Mouse (Mus musculus) cerebellum, adult 9-11 months (tissue): ENCODE results near the gene Clstn2.

Experiments
- DNase-seq: peaks from one replicate; pipeline ENCODE4 v3.0.0; 2022

Gene Clstn2

DNA sequence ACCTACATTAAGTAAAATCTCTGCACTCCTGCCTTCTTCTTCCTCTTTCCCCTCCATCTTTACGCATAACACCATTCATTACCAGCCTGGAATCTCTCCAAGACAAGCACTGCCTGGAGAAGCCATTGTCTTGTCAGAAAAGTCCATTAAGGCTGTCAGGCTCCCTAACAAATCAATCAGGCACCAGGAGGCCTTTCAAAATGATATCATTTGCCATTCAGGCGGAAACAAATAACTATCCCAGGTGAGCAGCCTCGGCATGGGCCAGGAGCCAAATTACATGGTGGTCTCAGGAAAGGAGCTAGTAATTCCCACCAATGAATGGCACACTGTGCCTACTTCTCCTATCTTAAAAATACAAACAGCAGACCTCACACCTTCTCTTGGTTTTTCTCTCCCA lies 260.6 kb downstream of the Clstn2 start:
- no peak for DNase-seq

DNA sequence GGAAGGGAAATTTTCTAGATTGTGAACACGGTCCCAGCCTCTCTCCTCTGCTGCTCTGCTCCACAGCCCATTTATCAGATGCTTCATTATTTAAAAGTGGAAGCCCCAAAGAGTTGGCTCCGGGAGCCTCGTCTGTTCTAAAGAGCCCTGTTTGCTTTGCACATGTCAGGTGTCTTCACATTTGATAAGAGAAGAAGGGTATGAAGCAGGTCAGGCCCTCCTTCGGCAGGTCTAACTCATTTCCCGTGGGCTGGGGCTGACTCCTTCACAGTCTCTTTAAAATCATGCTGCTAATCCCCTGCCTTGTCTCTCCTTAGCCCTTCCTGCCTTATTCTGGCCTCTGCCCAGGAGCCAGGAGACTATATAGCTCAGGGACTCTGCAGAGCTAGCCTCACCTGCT lies 263.6 kb downstream of the Clstn2 start:
- no peak for DNase-seq

- no peak for DNase-seq
Observed at GRCm38 (mm10) chr9:97765251-97765767, 267.7 kb downstream of the Clstn2 start.

- DNase-seq = no peak
Observed at GRCm38 (mm10) chr9:97763048-97763447, 269.9 kb downstream of the Clstn2 start.

DNA sequence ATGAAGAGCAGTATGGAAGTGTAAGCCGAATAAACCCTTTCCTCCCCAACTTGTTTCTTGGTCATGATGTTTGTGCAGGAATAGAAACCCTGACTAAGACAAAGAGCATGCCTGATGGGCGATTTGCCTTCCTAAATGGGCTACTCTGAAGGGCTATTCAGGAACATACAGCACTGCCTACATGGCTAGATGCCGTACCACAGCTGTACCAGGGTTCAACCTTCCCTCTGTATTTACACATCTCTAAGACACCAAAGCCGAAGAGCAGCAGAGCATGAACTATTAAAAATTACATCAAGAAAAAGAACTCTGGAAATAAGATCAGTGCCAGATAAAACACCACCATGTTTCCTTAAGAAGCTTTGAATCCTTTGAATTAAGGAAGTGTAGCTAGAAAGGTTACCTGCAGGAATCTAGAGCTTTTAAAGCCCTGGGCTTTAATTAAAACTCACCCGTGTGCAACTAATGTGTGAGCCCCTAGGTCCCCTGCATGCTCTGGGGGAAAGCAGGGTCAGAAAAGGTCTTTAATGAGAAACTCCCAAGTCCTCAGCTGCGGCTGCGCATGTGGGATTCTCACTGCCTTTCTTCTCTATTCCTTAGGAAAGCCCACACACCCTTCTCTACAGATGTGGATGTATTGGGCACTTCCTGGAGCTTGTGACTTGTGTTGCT lies 277.2 kb downstream of the Clstn2 start:
- DNase-seq = no peak

DNA sequence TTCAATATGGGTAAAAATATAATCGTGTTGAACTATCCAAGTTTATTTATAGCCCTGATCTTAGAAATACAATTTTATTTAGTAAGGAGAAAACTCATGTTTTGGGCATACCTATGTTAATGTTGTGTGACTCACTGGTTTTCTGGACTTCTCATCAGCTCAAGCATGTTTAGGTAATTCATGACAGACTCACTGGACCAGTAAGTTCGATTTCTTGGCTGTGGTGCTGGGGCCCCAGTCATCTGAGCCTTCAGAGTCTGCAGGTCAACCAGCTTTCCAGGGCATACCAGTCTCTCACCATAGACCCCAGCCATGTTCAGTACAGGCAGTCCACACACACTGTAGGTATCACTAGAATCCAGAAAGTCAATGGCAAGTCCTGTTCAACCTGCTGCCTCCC lies 279.3 kb downstream of the Clstn2 start:
- DNase-seq = no peak

DNA sequence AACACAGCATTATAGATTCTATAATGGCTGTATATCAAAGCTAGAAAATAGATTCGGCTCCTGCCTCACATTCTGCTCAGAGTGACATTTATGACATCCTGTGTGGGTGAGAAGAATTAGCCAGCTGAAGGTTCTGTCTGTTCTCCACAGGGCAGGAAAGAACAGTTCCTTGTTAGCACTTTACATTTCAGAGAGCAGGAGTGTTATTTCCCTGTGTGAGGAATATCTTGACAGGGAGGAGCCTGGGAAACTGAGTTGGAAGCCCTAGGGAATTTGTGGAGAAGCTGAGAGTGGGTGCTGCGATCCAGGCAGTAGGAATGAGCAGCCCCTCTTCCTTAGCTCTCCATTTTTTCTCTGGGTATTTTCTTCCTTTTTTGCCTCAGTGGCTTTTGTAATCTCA lies 286.4 kb downstream of the Clstn2 start:
- DNase-seq = no peak

GRCm38 (mm10) chr9:97727715-97728486 lies 305.1 kb downstream of the Clstn2 start:
- DNase-seq = no peak

DNA sequence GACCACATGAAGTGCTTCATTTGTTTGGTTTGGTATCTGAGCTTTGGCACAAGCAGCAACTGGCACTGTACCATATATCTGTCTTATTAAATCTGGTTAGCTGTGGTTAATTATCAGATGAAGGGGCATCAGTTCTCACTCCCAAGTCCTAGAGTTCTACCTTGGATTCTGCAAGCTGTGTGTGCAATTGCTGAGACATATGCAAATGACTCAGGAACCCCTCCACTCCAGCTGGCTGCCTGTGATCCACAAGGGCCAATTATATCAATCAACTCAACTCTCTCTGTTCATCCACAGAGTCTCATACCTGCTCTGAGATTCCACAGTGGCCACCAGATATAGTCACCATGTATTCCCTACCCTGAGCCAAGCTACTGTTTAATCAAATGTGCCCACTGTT lies 315.3 kb downstream of the Clstn2 start:
- DNase-seq = no peak

GRCm38 (mm10) chr9:97717005-97717404 lies 316.0 kb downstream of the Clstn2 start:
- DNase-seq = no peak

DNA sequence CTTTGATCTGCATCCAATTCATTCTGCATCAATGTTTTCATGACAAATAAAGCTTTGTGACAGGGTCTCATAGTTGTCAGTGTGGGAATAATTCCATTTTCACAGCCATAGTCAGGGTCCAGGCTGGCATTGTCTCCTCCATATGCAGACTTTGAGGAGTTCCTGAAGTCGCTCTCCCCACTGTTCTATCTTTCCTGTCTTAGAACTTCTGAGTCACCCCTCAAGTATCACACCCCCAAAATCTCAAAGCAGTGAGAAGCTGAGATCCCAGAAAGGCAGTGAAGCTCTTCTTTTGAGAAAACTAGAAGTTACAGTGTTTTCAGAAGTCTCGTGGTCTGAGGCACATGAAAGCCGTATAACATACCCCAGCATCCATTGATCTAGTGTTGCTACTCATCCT lies 320.1 kb downstream of the Clstn2 start:
- no peak for DNase-seq

GRCm38 (mm10) chr9:97703901-97704503 lies 329.0 kb downstream of the Clstn2 start:
- DNase-seq = no peak

GRCm38 (mm10) chr9:97702989-97703388 lies 330.0 kb downstream of the Clstn2 start:
- DNase-seq = no peak

GRCm38 (mm10) chr9:97699983-97700382 lies 333.0 kb downstream of the Clstn2 start:
- DNase-seq = no peak

- no peak for DNase-seq
Observed at GRCm38 (mm10) chr9:97699020-97699419, 334.0 kb downstream of the Clstn2 start.

GRCm38 (mm10) chr9:97698071-97698470 lies 334.9 kb downstream of the Clstn2 start:
- no peak for DNase-seq

- no peak for DNase-seq
Observed at GRCm38 (mm10) chr9:97696655-97697235, 336.2 kb downstream of the Clstn2 start.

- no peak for DNase-seq
Observed at GRCm38 (mm10) chr9:97695278-97695677, 337.7 kb downstream of the Clstn2 start.

GRCm38 (mm10) chr9:97686826-97687425 lies 346.1 kb downstream of the Clstn2 start:
- peak; percentile 36 for DNase-seq

- peak; percentile 96 for DNase-seq
Observed at GRCm38 (mm10) chr9:97685664-97686063, 347.3 kb downstream of the Clstn2 start.

GRCm38 (mm10) chr9:97679878-97680277 lies 353.1 kb downstream of the Clstn2 start:
- DNase-seq = no peak

DNA sequence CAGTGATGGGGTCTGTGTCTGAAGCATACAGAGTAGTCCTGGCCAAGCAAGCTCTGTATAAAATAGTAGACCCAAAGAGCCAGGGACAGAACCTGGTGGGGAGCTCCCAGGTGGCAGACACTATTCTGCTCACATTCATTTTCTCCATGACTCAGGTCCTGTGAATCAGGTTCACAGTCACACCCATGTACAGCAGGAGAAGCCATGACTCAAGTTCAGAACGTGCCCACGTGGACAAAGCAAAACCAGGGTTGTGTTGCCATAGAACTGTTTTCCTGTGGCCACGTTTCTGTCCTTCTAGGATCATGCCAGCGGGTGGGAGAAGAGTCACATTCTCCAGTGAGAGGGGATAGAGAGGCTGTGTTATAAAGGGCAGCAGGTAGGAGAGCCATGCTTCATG lies 353.9 kb downstream of the Clstn2 start:
- DNase-seq = no peak

- DNase-seq = no peak
Observed at GRCm38 (mm10) chr9:97677075-97677474, 355.9 kb downstream of the Clstn2 start.
